Mouse (Mus musculus) heart, postnatal 0 days (tissue): ENCODE results near the gene Dis3.

ENCODE experiments used
- CTCF ChIP-seq: IDR thresholded peaks from 2 replicates; pipeline ENCODE4 v1.5.1; 2016; ENCODE audit warnings: antibody characterized with exemption, control low read depth, low read depth
- EP300 ChIP-seq: IDR thresholded peaks from 2 replicates; pipeline ENCODE4 v1.6.1; 2016; ENCODE audit warnings: antibody characterized with exemption, low read depth

DNA sequence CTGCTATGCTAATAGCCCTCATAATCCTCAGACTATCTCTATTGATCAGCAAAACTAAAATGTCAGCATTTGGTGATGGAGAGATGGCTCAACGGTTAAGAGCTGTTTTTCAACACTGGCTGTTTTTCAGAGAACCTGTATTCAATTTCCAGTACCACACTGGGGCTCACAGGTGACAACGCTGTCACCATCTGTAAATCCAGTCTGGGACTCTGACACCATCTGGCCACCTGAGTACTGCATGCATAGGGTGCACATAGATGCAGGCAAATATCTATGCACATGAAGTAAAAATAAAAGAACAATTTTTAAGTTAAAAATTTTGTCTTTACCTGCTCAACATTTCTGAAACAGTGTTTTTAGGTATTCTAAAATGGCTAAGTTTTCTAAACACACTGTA is 40.5 kb upstream of the Dis3 start:
- no peak for TF ChIP-seq EP300
- TF ChIP-seq CTCF: no peak
